Mouse (Mus musculus): Measurements from ENCODE around the gene Necap1. TPM values are rescaled to one million over a fixed set of nuclear protein-coding genes. Genes with fewer than 3 reads are reported as not detected.

The Necap1 gene
- polyA plus RNA-seq, 1 experiment from 2014 or later, result 152 TPM

GRCm38 (mm10) chr6:122862434-122862833 lies 11.8 kb upstream of the Necap1 start:
- no peak for ATAC-seq (ENCODE audit: low FRiP score, low read depth)
- no peak overlapping the region for H3K27ac ChIP-seq (replicated peaks)
- H3K4me1 ChIP-seq (replicated peaks), result no peaks in the 10 kb centered on the region
- H3K4me2 ChIP-seq, result no peak overlapping the region
- H3K27me3 ChIP-seq, result no peaks in the 10 kb centered on the region
- no peaks in the 10 kb centered on the region for H3K9me3 ChIP-seq
- WGBS, result 81% methylated on average over 6 of the region's 6 CpGs
- no peaks in the 10 kb centered on the region for H3K36me3 ChIP-seq
- H3K4me3 ChIP-seq, result no peak overlapping the region
- H3K9ac ChIP-seq, result no peak overlapping the region

DNA sequence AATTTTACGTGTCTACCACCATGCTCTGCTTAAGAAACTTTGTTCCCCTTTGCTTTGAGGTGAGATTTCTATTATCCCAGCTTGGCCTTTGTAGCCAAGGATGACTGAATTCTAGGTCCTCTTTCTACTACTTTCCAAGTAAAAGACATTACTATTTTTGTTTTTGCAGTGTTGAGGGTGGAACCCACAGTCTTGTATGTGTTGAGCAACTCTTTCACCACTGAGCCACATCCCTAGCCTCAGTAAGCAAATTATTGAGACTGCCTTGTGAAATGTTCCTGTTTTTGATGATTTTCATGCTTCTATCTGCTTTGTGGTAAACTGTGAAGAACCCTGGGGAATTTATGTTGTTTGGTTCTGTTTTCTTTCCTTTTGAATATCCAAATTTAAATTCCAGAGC lies 11.4 kb upstream of the Necap1 start:
- WGBS, result 91% methylated on average over 1 of the region's 1 CpGs
- H3K4me2 ChIP-seq, result no peak overlapping the region
- no peak overlapping the region for H3K9ac ChIP-seq
- no peaks in the 10 kb centered on the region for H3K27me3 ChIP-seq
- no peaks in the 10 kb centered on the region for H3K36me3 ChIP-seq
- no peaks in the 10 kb centered on the region for H3K9me3 ChIP-seq
- ATAC-seq (ENCODE audit: low FRiP score, low read depth), result no peak
- no peak overlapping the region for H3K27ac ChIP-seq (replicated peaks)
- no peak overlapping the region for H3K4me3 ChIP-seq
- no peaks in the 10 kb centered on the region for H3K4me1 ChIP-seq (replicated peaks)

- no peak overlapping the region for H3K27ac ChIP-seq (replicated peaks)
- WGBS, result 73% methylated on average over 4 of the region's 4 CpGs
- no peak overlapping the region for H3K4me3 ChIP-seq
- no peaks in the 10 kb centered on the region for H3K4me1 ChIP-seq (replicated peaks)
- H3K4me2 ChIP-seq, result no peak overlapping the region
- H3K36me3 ChIP-seq, result no peaks in the 10 kb centered on the region
- no peaks in the 10 kb centered on the region for H3K9me3 ChIP-seq
- ATAC-seq (ENCODE audit: low FRiP score, low read depth), result no peak
- H3K9ac ChIP-seq, result no peak overlapping the region
- H3K27me3 ChIP-seq, result no peaks in the 10 kb centered on the region; the same call in 1 of the 2 replicates
These were observed 6.4 kb upstream of the Necap1 start for GRCm38 (mm10) chr6:122867914-122868313.

- Histone ChIP-seq H3K27ac (replicated peaks) (no peak overlapping the region), H3K36me3 (no peaks in the 10 kb centered on the region), H3K4me1 (replicated peaks) (no peaks in the 10 kb centered on the region), H3K4me3 (no peak overlapping the region), H3K4me2 (no peak overlapping the region), H3K27me3 (no peaks in the 10 kb centered on the region; the same call in 1 of the 2 replicates), H3K9ac (no peak overlapping the region), H3K9me3 (no peaks in the 10 kb centered on the region)
- no peak for ATAC-seq (ENCODE audit: low FRiP score, low read depth)
- 84% methylated on average over 11 of the region's 11 CpGs for WGBS
These were observed 4.4 kb upstream of the Necap1 start for GRCm38 (mm10) chr6:122869846-122870245.

DNA sequence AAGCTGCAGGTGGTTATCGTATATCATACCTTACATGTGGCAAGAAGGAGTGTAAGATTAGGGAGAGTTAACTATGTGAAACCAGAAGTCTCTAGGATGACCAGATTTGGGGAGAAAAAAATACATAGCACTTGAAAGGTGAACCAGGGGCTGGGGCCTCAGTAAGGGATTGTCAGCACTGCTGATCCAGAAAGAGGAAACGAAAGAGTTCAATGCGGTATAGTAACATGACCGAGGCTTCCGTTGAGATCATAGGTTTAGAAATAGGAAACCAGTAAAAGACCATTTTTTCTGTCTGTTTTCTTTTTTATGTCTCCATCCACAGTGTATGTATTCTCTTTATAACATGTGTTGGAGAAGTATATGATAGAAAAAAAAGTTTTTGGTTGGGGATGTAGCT lies 1.5 kb upstream of the Necap1 start:
- H3K4me3 ChIP-seq, result no peak overlapping the region
- no peak overlapping the region for H3K9ac ChIP-seq
- H3K36me3 ChIP-seq, result peaks cover 4% of the 10 kb centered on the region; the same call in 1 of the 2 replicates
- no peak overlapping the region for H3K27ac ChIP-seq (replicated peaks)
- no peak for ATAC-seq (ENCODE audit: low FRiP score, low read depth)
- WGBS, result 95% methylated on average over 5 of the region's 5 CpGs
- H3K27me3 ChIP-seq, result no peaks in the 10 kb centered on the region; the same call in 1 of the 2 replicates
- peaks cover 17% of the 10 kb centered on the region for H3K4me1 ChIP-seq (replicated peaks)
- H3K4me2 ChIP-seq, result no peak overlapping the region
- H3K9me3 ChIP-seq, result no peaks in the 10 kb centered on the region

DNA sequence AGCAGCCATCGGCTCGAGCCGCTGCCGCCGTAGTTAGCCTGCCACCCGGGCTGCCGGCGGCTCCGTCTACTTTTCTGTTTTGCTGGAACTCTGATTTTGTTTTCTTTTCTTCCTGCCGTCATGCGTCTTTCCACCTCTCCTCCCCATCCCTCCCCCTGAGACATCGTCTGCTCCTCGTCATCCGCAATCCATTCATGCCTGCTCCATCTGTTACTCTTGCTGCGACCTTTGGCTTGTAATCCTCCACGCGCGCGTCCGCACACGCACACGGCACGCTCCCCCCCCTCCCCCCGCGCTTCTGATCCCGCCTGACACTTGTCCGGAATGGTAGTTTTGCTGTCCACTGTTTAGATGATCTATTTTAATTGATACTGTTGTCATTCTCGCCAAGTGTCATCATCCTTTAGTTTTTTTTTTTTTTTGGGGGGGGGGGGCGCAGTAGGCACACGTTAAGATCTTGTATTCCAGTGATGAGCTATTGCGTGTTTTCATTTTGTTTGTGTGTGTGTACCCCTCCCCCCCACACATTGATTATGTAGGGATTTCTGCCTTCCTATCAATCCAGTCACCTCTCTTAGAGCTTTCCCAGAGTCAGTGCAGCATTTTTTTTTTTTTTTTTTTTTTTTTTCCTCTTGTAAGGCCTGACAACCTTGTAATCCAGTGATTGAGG lies 581 bp downstream of the Necap1 start:
- Histone ChIP-seq H3K9ac (peak overlapping the region; percentile 95), H3K36me3 (peaks cover 10% of the 10 kb centered on the region; the same call in 1 of the 2 replicates), H3K4me1 (replicated peaks) (peaks cover 20% of the 10 kb centered on the region), H3K27me3 (no peaks in the 10 kb centered on the region), H3K4me2 (peak overlapping the region; percentile 59), H3K9me3 (no peaks in the 10 kb centered on the region), H3K4me3 (peak overlapping the region; percentile 98), H3K27ac (replicated peaks) (peak overlapping the region; percentile 95)
- WGBS, result under 1% methylated on average over 31 of the region's 31 CpGs
- peak; percentile 79 for ATAC-seq (ENCODE audit: low FRiP score, low read depth)

DNA sequence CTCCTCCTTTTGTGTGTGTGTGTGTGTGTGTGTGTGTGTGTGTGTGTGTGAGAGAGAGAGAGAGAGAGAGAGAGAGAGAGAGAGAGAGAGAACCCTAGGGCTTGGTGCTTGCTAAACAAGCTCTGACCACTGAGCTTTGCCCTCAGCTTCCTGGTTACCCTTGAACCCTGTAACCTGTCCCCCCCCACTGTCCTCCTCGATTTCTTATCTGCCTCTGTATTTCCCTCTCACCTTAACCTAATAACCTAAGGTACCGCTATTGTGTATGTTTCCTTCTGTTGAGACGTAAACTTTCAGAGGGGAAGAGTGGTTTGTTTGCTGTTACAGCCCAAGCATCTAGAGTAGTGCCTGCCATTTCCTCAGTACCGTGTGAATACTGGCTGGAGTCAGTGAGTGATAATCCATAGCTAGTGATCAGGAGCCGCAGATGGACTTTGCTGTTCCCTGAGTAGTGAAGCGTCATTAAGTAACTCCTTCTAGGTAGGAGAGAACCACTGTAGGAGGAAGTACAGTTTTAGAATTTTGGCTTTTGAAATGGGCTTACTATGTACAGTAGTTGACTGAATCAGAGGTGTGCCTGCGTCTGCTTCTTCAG lies 5.0 kb downstream of the Necap1 start:
- Histone ChIP-seq H3K27me3 (no peaks in the 10 kb centered on the region), H3K4me1 (replicated peaks) (peaks cover 20% of the 10 kb centered on the region), H3K4me3 (no peak overlapping the region), H3K36me3 (peaks cover 48% of the 10 kb centered on the region), H3K9ac (no peak overlapping the region), H3K27ac (replicated peaks) (no peak overlapping the region), H3K4me2 (no peak overlapping the region), H3K9me3 (no peaks in the 10 kb centered on the region)
- 95% methylated on average over 7 of the region's 7 CpGs for WGBS
- ATAC-seq (ENCODE audit: low FRiP score, low read depth), result no peak

DNA sequence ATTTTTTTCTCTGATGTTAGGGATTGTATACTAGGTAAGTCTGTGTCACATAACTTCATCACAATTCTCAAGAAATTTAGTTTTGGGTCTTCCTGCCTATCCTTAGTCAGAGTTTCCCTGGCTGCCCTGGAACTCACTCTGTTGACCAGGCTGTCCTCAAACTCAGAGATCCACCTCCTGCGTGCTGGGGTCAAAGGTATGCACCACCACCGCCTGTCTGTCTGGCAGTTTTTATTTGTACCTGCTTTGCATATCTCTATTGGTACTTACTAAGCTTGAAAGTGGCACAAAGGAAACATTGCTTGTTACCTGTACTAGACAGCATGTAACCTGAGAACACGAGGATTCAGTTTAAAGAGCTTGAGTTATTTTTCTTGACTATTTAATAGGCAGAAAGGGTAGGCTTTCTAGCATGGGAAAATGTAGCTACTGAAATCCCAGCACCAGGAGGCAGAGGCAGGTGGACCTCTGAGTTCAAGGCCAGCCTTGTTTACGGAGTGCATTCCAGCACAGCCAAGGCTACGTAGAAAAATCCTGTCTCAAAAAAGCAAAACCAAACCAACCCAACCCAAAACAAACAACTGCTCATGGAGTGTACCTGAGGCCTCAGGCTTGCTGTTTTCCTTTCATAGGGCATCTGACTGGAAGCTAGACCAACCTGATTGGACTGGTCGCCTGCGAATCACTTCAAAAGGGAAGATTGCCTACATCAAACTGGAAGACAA lies 5.7 kb downstream of the Necap1 start:
- WGBS, result 91% methylated on average over 7 of the region's 7 CpGs
- peaks cover 55% of the 10 kb centered on the region for H3K36me3 ChIP-seq
- no peak overlapping the region for H3K4me2 ChIP-seq
- no peak for ATAC-seq (ENCODE audit: low FRiP score, low read depth)
- H3K9me3 ChIP-seq, result no peaks in the 10 kb centered on the region
- H3K27me3 ChIP-seq, result no peaks in the 10 kb centered on the region
- H3K4me3 ChIP-seq, result no peak overlapping the region
- no peak overlapping the region for H3K27ac ChIP-seq (replicated peaks)
- peaks cover 20% of the 10 kb centered on the region for H3K4me1 ChIP-seq (replicated peaks)
- H3K9ac ChIP-seq, result no peak overlapping the region

GRCm38 (mm10) chr6:122881287-122881686 lies 7.0 kb downstream of the Necap1 start:
- Histone ChIP-seq H3K36me3 (peaks cover 67% of the 10 kb centered on the region), H3K9ac (no peak overlapping the region), H3K4me2 (no peak overlapping the region), H3K27ac (replicated peaks) (no peak overlapping the region), H3K4me1 (replicated peaks) (peaks cover 7% of the 10 kb centered on the region), H3K27me3 (no peaks in the 10 kb centered on the region), H3K4me3 (no peak overlapping the region), H3K9me3 (no peaks in the 10 kb centered on the region)
- ATAC-seq (ENCODE audit: low FRiP score, low read depth), result no peak
- WGBS, result 94% methylated on average over 12 of the region's 12 CpGs

DNA sequence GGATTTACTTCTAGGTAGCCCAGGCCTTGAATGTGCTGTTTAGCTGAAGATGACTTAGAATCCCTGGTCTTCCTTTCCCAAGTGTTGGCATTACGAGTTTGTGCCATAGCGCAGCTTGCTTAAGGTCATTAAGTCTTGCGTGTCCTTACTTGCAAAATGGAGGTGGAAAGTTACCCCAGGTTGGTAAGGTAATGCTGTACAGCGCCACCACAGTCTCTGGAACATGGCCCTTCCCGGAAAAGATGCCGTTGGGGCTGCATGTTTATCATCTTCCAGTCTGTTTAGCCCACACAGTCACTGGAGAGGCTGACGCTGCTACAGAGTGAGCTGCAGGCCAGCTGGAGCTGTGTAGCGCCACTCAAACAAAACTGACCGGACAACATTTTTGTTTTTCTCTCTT lies 9.3 kb downstream of the Necap1 start:
- 96% methylated on average over 9 of the region's 9 CpGs for WGBS
- H3K4me2 ChIP-seq, result no peak overlapping the region
- no peak for ATAC-seq (ENCODE audit: low FRiP score, low read depth)

GRCm38 (mm10) chr6:122889599-122889998 lies 15.3 kb downstream of the Necap1 start:
- no peak overlapping the region for H3K9ac ChIP-seq
- H3K4me3 ChIP-seq, result no peak overlapping the region
- no peaks in the 10 kb centered on the region for H3K9me3 ChIP-seq
- no peak for ATAC-seq (ENCODE audit: low FRiP score, low read depth)
- no peaks in the 10 kb centered on the region for H3K27me3 ChIP-seq
- no peaks in the 10 kb centered on the region for H3K4me1 ChIP-seq (replicated peaks)
- no peak overlapping the region for H3K4me2 ChIP-seq
- H3K36me3 ChIP-seq, result peaks cover 50% of the 10 kb centered on the region
- H3K27ac ChIP-seq (replicated peaks), result no peak overlapping the region
- 98% methylated on average over 2 of the region's 2 CpGs for WGBS

More for the DNA sequence above, 9.3 kb downstream of the Necap1 start:
- no peak overlapping the region for H3K27ac ChIP-seq (replicated peaks)
- no peaks in the 10 kb centered on the region for H3K27me3 ChIP-seq
- peaks cover 81% of the 10 kb centered on the region for H3K36me3 ChIP-seq
- no peak overlapping the region for H3K9ac ChIP-seq
- H3K9me3 ChIP-seq, result no peaks in the 10 kb centered on the region
- H3K4me3 ChIP-seq, result no peak overlapping the region
- no peaks in the 10 kb centered on the region for H3K4me1 ChIP-seq (replicated peaks)

DNA sequence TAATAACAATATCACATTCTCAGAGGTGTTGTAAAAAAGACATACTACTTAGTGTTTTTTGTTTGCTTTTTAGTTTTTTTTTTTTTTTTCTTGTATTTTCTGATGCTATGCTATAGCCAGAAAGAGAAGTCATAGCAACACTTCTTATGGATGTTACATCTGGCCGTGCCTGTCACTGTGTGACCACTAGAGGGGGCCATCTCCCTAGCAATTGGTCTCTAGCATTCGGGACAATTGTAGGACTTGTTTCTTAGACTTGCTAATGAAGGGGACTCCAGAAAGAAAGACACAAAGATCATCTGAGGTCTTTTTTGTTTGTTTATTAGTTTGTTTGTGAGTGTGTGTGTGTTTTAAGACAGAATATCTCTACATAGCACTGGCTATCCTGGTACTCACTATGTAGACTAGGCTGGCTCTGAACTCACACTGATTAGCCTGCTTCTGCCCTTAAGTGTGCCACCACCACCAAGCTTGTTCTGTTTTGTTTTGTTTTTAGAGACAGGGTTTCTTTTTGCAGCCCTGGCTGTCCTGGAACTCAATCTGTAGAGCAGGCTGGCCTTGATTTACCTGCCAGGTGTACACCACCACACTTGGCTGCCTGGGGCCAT lies 18.3 kb downstream of the Necap1 start:
- Histone ChIP-seq H3K4me3 (no peak overlapping the region), H3K27ac (replicated peaks) (no peak overlapping the region), H3K9me3 (no peaks in the 10 kb centered on the region), H3K4me1 (replicated peaks) (no peaks in the 10 kb centered on the region), H3K36me3 (peaks cover 28% of the 10 kb centered on the region), H3K4me2 (no peak overlapping the region), H3K9ac (no peak overlapping the region), H3K27me3 (no peaks in the 10 kb centered on the region)
- no peak for ATAC-seq (ENCODE audit: low FRiP score, low read depth)
- WGBS, result 13% methylated on average over 2 of the region's 2 CpGs

Data from hindbrain, embryonic 15.5 days (tissue).